Mouse (Mus musculus) ES-Bruce4 (cell line): ENCODE measurements around the gene Tmem38a. TPM values are rescaled to one million over a fixed set of nuclear protein-coding genes. Genes with fewer than 3 reads are reported as not detected.
A peak's percentile ranks its signal among the peaks of the same experiment; 100 is the strongest.

Experiments
- H3K27ac ChIP-seq: 2 replicates; pipeline ENCODE4 v1.5.1; 2012; ENCODE audit warnings: low read length, inconsistent platforms; ENCODE audit not compliant: insufficient read depth
- H3K27me3 ChIP-seq: 2 replicates; pipeline ENCODE4 v1.6.1; 2012; ENCODE audit warnings: mild to moderate bottlenecking, low read length, inconsistent platforms; ENCODE audit not compliant: control insufficient read depth, poor library complexity, insufficient read depth, severe bottlenecking
- H3K36me3 ChIP-seq: 2 replicates; pipeline ENCODE4 v1.6.1; 2012; ENCODE audit warnings: inconsistent platforms, mild to moderate bottlenecking, low read length, moderate library complexity; ENCODE audit not compliant: control insufficient read depth, poor library complexity, insufficient read depth, severe bottlenecking
- H3K4me1 ChIP-seq: one replicate; pipeline ENCODE4 v1.8.1; 2011; ENCODE audit warnings: low read length; ENCODE audit not compliant: control insufficient read depth, insufficient read depth
- H3K4me3 ChIP-seq: 2 replicates; pipeline ENCODE4 v1.5.1; 2011; ENCODE audit warnings: low read depth, mild to moderate bottlenecking, low read length
- H3K9ac ChIP-seq: 2 replicates; pipeline ENCODE4 v1.6.1; 2012; ENCODE audit warnings: low read depth, mild to moderate bottlenecking, inconsistent platforms; ENCODE audit not compliant: poor library complexity, severe bottlenecking
- H3K9me3 ChIP-seq: replicated peaks from 2 replicates; pipeline ENCODE4 v1.6.1; 2012; ENCODE audit warnings: mild to moderate bottlenecking, low read length, inconsistent platforms; ENCODE audit not compliant: control insufficient read depth, poor library complexity, insufficient read depth, severe bottlenecking
- CTCF ChIP-seq: IDR thresholded peaks from one replicate; pipeline ENCODE4 v1.8.1; 2011; ENCODE audit warnings: low read depth, low read length
- EP300 ChIP-seq: IDR thresholded peaks from 2 replicates; pipeline ENCODE4 v1.6.1; 2011; ENCODE audit warnings: low read depth, low read length; ENCODE audit not compliant: insufficient read depth
- POLR2A ChIP-seq: IDR thresholded peaks from one replicate; pipeline ENCODE4 v1.8.1; 2011; ENCODE audit warnings: low read length; ENCODE audit not compliant: insufficient read depth
- polyA plus RNA-seq: library from polyadenylated mRNA; stranded (reverse); fragments of >200 nt; gene quantifications from 2 replicates; pipeline ENCODE4 v1.2.4, GENCODE M21; 2011; ENCODE audit warnings: low read depth; ENCODE audit not compliant: missing spikeins, insufficient read depth, insufficient read length

The Tmem38a gene
- polyA plus RNA-seq, 1 experiment, result 12.2 TPM

- H3K4me1 ChIP-seq, result peaks cover 2% of the 10 kb centered on the region
- no peaks in the 10 kb centered on the region for H3K27me3 ChIP-seq
- H3K9ac ChIP-seq, result peak within 1 kb of the TSS; percentile 88
- H3K36me3 ChIP-seq, result peaks cover 37% of the 10 kb centered on the region
- H3K27ac ChIP-seq, result peak within 1 kb of the TSS; percentile 82
- no peaks in the 10 kb centered on the region for H3K9me3 ChIP-seq
- TF ChIP-seq CTCF (no peak), POLR2A (peak; percentile 53)
- peak within 1 kb of the TSS; percentile 95 for H3K4me3 ChIP-seq
These were observed 933 bp upstream of the Tmem38a start, which contains the start of gene Smim7 for GRCm38 (mm10) chr8:72570633-72571610. TSS of gene Smim7 (minus strand) at chr8:72571088.

GRCm38 (mm10) chr8:72572507-72572906 lies 652 bp downstream of the Tmem38a start:
- Histone ChIP-seq H3K9me3 (no peaks in the 10 kb centered on the region), H3K9ac (peak overlapping the region; percentile 88), H3K27ac (peak overlapping the region; percentile 25; the same call in 1 of the 2 replicates)

GRCm38 (mm10) chr8:72573450-72573849 lies 1.6 kb downstream of the Tmem38a start:
- H3K4me1 ChIP-seq, result peaks cover 2% of the 10 kb centered on the region
- peaks cover 12% of the 10 kb centered on the region for H3K36me3 ChIP-seq

More at GRCm38 (mm10) chr8:72572507-72572906, 652 bp downstream of the Tmem38a start:
- no peaks in the 10 kb centered on the region for H3K27me3 ChIP-seq
- peaks cover 2% of the 10 kb centered on the region for H3K4me1 ChIP-seq
- peaks cover 22% of the 10 kb centered on the region for H3K36me3 ChIP-seq
- no peak for TF ChIP-seq CTCF
- no peak for TF ChIP-seq EP300
- no peak for TF ChIP-seq POLR2A
- peak overlapping the region; percentile 65 for H3K4me3 ChIP-seq

GRCm38 (mm10) chr8:72575915-72576314 lies 4.1 kb downstream of the Tmem38a start:
- Histone ChIP-seq H3K36me3 (no peaks in the 10 kb centered on the region), H3K9ac (no peak overlapping the region), H3K4me3 (no peak overlapping the region), H3K27me3 (no peaks in the 10 kb centered on the region), H3K27ac (no peak overlapping the region), H3K4me1 (no peaks in the 10 kb centered on the region), H3K9me3 (no peaks in the 10 kb centered on the region)
- TF ChIP-seq CTCF (no peak), EP300 (no peak), POLR2A (no peak)

More at GRCm38 (mm10) chr8:72573450-72573849, 1.6 kb downstream of the Tmem38a start:
- no peak overlapping the region for H3K4me3 ChIP-seq
- TF ChIP-seq CTCF (no peak), POLR2A (no peak), EP300 (no peak)
- H3K27ac ChIP-seq, result no peak overlapping the region
- H3K27me3 ChIP-seq, result no peaks in the 10 kb centered on the region
- no peak overlapping the region for H3K9ac ChIP-seq
- H3K9me3 ChIP-seq, result no peaks in the 10 kb centered on the region

- Histone ChIP-seq H3K27me3 (no peaks in the 10 kb centered on the region), H3K4me3 (no peak overlapping the region), H3K36me3 (no peaks in the 10 kb centered on the region), H3K9me3 (no peaks in the 10 kb centered on the region), H3K27ac (no peak overlapping the region), H3K4me1 (no peaks in the 10 kb centered on the region), H3K9ac (no peak overlapping the region)
- TF ChIP-seq CTCF (no peak), POLR2A (no peak), EP300 (no peak)
These were observed 5.4 kb downstream of the Tmem38a start for GRCm38 (mm10) chr8:72577266-72577665.

- no peaks in the 10 kb centered on the region for H3K9me3 ChIP-seq
These were observed 6.1 kb downstream of the Tmem38a start for GRCm38 (mm10) chr8:72577941-72578340.

More at GRCm38 (mm10) chr8:72577941-72578340, 6.1 kb downstream of the Tmem38a start:
- H3K4me3 ChIP-seq, result no peak overlapping the region
- no peak overlapping the region for H3K9ac ChIP-seq
- H3K27me3 ChIP-seq, result no peaks in the 10 kb centered on the region
- no peaks in the 10 kb centered on the region for H3K4me1 ChIP-seq
- no peak for TF ChIP-seq EP300
- no peak for TF ChIP-seq POLR2A
- TF ChIP-seq CTCF, result no peak
- H3K36me3 ChIP-seq, result no peaks in the 10 kb centered on the region
- H3K27ac ChIP-seq, result no peak overlapping the region
